Mouse (Mus musculus): Measurements from ENCODE around the gene Lrrc25.
"Not testable (repeated sequence)": the region's sequence is repeated elsewhere in the genome, so short reads cannot be mapped to it uniquely, and the experiment has no call there.

Lrrc25 gene

GRCm38 (mm10) chr8:70615894-70616293 lies at the start of gene Lrrc25:
Gene Lrrc25, plus strand, starts transcription at chr8:70616155.
- DNase-seq (ENCODE audit: low spot score), result no peak

- DNase-seq (ENCODE audit: low spot score), result no peak
Observed at GRCm38 (mm10) chr8:70570360-70570759, 45.6 kb upstream of the Lrrc25 start.

- no peak for DNase-seq (ENCODE audit: low spot score)
Observed at GRCm38 (mm10) chr8:70570990-70571389, 45.0 kb upstream of the Lrrc25 start.

- DNase-seq (ENCODE audit: low spot score), result no peak
Observed at GRCm38 (mm10) chr8:70574302-70574701, 41.7 kb upstream of the Lrrc25 start.

GRCm38 (mm10) chr8:70574915-70575314 lies 41.0 kb upstream of the Lrrc25 start:
- no peak for DNase-seq (ENCODE audit: low spot score)

- DNase-seq (ENCODE audit: low spot score), result no peak
Observed at GRCm38 (mm10) chr8:70577207-70577606, 38.7 kb upstream of the Lrrc25 start.

GRCm38 (mm10) chr8:70583476-70584387 lies 32.2 kb upstream of the Lrrc25 start:
- DNase-seq (ENCODE audit: low spot score), result no peak

GRCm38 (mm10) chr8:70584606-70585257 lies 31.2 kb upstream of the Lrrc25 start:
- no peak for DNase-seq (ENCODE audit: low spot score)

- no peak for DNase-seq (ENCODE audit: low spot score)
Observed at GRCm38 (mm10) chr8:70585258-70585652, 30.7 kb upstream of the Lrrc25 start.

- not testable (repeated sequence) for DNase-seq (ENCODE audit: low spot score)
Observed at GRCm38 (mm10) chr8:70587955-70588354, 28.0 kb upstream of the Lrrc25 start.

- no peak for DNase-seq (ENCODE audit: low spot score)
Observed at GRCm38 (mm10) chr8:70591569-70591968, 24.4 kb upstream of the Lrrc25 start.

- DNase-seq (ENCODE audit: low spot score), result no peak
Observed at GRCm38 (mm10) chr8:70593173-70593572, 22.8 kb upstream of the Lrrc25 start.

GRCm38 (mm10) chr8:70593961-70594609 lies 21.9 kb upstream of the Lrrc25 start, which contains the start of gene Isyna1:
Gene Isyna1, plus strand, starts transcription at chr8:70594373.
- no peak for DNase-seq (ENCODE audit: low spot score)

- no peak for DNase-seq (ENCODE audit: low spot score)
Observed at GRCm38 (mm10) chr8:70594621-70595564, 21.1 kb upstream of the Lrrc25 start.

GRCm38 (mm10) chr8:70595811-70596210 lies 20.1 kb upstream of the Lrrc25 start:
- no peak for DNase-seq (ENCODE audit: low spot score)

GRCm38 (mm10) chr8:70596216-70596615 lies 19.7 kb upstream of the Lrrc25 start:
- no peak for DNase-seq (ENCODE audit: low spot score)

GRCm38 (mm10) chr8:70596775-70597416 lies 19.1 kb upstream of the Lrrc25 start:
- no peak for DNase-seq (ENCODE audit: low spot score)

- DNase-seq (ENCODE audit: low spot score), result no peak
Observed at GRCm38 (mm10) chr8:70597417-70598272, 18.3 kb upstream of the Lrrc25 start.

GRCm38 (mm10) chr8:70598283-70598682 lies 17.7 kb upstream of the Lrrc25 start:
- no peak for DNase-seq (ENCODE audit: low spot score)

GRCm38 (mm10) chr8:70598722-70599121 lies 17.2 kb upstream of the Lrrc25 start:
- DNase-seq (ENCODE audit: low spot score), result no peak
